Mouse (Mus musculus): Measurements from ENCODE around the gene Pde6c. TPM values are rescaled to one million over a fixed set of nuclear protein-coding genes. Genes with fewer than 3 reads are reported as not detected.

Gene Pde6c
- polyA plus RNA-seq, 1 experiment from 2014 or later: 0.02 TPM

- Histone ChIP-seq H3K9me3 (ENCODE audit: control insufficient read depth, low read length) (no peaks in the 10 kb centered on the region), H3K27me3 (ENCODE audit: control insufficient read depth, insufficient read depth, low read length) (no peaks in the 10 kb centered on the region), H3K9ac (ENCODE audit: low read length) (no peak overlapping the region), H3K27ac (replicated peaks) (no peak overlapping the region), H3K4me1 (replicated peaks; ENCODE audit: control insufficient read depth, insufficient read depth) (no peaks in the 10 kb centered on the region), H3K4me2 (replicated peaks; ENCODE audit: low read depth) (no peak overlapping the region), H3K4me3 (ENCODE audit: low read depth, low read length) (no peak overlapping the region), H3K36me3 (ENCODE audit: control insufficient read depth, insufficient read depth, low read length) (no peaks in the 10 kb centered on the region)
- 26% methylated on average over 4 of the region's 4 CpGs for WGBS
- TF ChIP-seq EP300 (optimal IDR thresholded peaks at IDR 0.05): no peak
- no peak for TF ChIP-seq CTCF (IDR thresholded peaks at IDR 0.05; ENCODE audit: low read depth)
- ATAC-seq (ENCODE audit: low FRiP score, low TSS enrichment): no peak
- no peak for DNase-seq (ENCODE audit: low spot score)
These were observed 20.0 kb upstream of the Pde6c start for GRCm38 (mm10) chr19:38112575-38112974.

- DNase-seq (ENCODE audit: low spot score): no peak
- H3K4me1 ChIP-seq (replicated peaks; ENCODE audit: control insufficient read depth, insufficient read depth): no peaks in the 10 kb centered on the region
- no peak overlapping the region for H3K4me3 ChIP-seq (ENCODE audit: low read depth, low read length)
- H3K36me3 ChIP-seq (ENCODE audit: control insufficient read depth, insufficient read depth, low read length): no peaks in the 10 kb centered on the region
- H3K9me3 ChIP-seq (ENCODE audit: control insufficient read depth, low read length): no peaks in the 10 kb centered on the region
- no peak overlapping the region for H3K9ac ChIP-seq (ENCODE audit: low read length)
- TF ChIP-seq CTCF (IDR thresholded peaks at IDR 0.05; ENCODE audit: low read depth) (no peak), EP300 (optimal IDR thresholded peaks at IDR 0.05) (no peak)
- no peak for ATAC-seq (ENCODE audit: low FRiP score, low TSS enrichment)
- H3K4me2 ChIP-seq (replicated peaks; ENCODE audit: low read depth): no peak overlapping the region
- no peak overlapping the region for H3K27ac ChIP-seq (replicated peaks)
- H3K27me3 ChIP-seq (ENCODE audit: control insufficient read depth, insufficient read depth, low read length): no peaks in the 10 kb centered on the region
- WGBS: 92% methylated on average over 7 of the region's 7 CpGs
These were observed 17.6 kb upstream of the Pde6c start for GRCm38 (mm10) chr19:38114834-38115491.

GRCm38 (mm10) chr19:38120123-38120760 is 12.3 kb upstream of the Pde6c start:
- Histone ChIP-seq H3K9ac (ENCODE audit: low read length) (no peak overlapping the region), H3K27ac (replicated peaks) (no peak overlapping the region), H3K4me1 (replicated peaks; ENCODE audit: control insufficient read depth, insufficient read depth) (no peaks in the 10 kb centered on the region), H3K4me3 (ENCODE audit: low read depth, low read length) (no peak overlapping the region), H3K36me3 (ENCODE audit: control insufficient read depth, insufficient read depth, low read length) (no peaks in the 10 kb centered on the region), H3K4me2 (replicated peaks; ENCODE audit: low read depth) (no peak overlapping the region), H3K9me3 (ENCODE audit: control insufficient read depth, low read length) (no peaks in the 10 kb centered on the region), H3K27me3 (ENCODE audit: control insufficient read depth, insufficient read depth, low read length) (no peaks in the 10 kb centered on the region)
- ATAC-seq (ENCODE audit: low FRiP score, low TSS enrichment): no peak
- no peak for DNase-seq (ENCODE audit: low spot score)
- 71% methylated on average over 5 of the region's 5 CpGs for WGBS
- TF ChIP-seq EP300 (optimal IDR thresholded peaks at IDR 0.05) (no peak), CTCF (IDR thresholded peaks at IDR 0.05; ENCODE audit: low read depth) (no peak)

GRCm38 (mm10) chr19:38123921-38124320 is 8.7 kb upstream of the Pde6c start:
- Histone ChIP-seq H3K9ac (ENCODE audit: low read length) (0 out of 2 replicates have a peak overlapping the region, but pooled peaks have one; percentile 39), H3K27ac (replicated peaks) (no peak overlapping the region), H3K4me3 (ENCODE audit: low read depth, low read length) (peak overlapping the region; percentile 48), H3K36me3 (ENCODE audit: control insufficient read depth, insufficient read depth, low read length) (no peaks in the 10 kb centered on the region), H3K27me3 (ENCODE audit: control insufficient read depth, insufficient read depth, low read length) (no peaks in the 10 kb centered on the region), H3K4me1 (replicated peaks; ENCODE audit: control insufficient read depth, insufficient read depth) (no peaks in the 10 kb centered on the region), H3K4me2 (replicated peaks; ENCODE audit: low read depth) (peak overlapping the region; percentile 86), H3K9me3 (ENCODE audit: control insufficient read depth, low read length) (no peaks in the 10 kb centered on the region)
- DNase-seq (ENCODE audit: low spot score) (no peak), ATAC-seq (ENCODE audit: low FRiP score, low TSS enrichment) (no peak)
- no peak for TF ChIP-seq EP300 (optimal IDR thresholded peaks at IDR 0.05)
- TF ChIP-seq CTCF (IDR thresholded peaks at IDR 0.05; ENCODE audit: low read depth): no peak
- WGBS: 41% methylated on average over 9 of the region's 9 CpGs

GRCm38 (mm10) chr19:38124401-38125218 is 8.0 kb upstream of the Pde6c start:
- Histone ChIP-seq H3K36me3 (ENCODE audit: control insufficient read depth, insufficient read depth, low read length) (no peaks in the 10 kb centered on the region), H3K9me3 (ENCODE audit: control insufficient read depth, low read length) (no peaks in the 10 kb centered on the region), H3K9ac (ENCODE audit: low read length) (peak overlapping the region; percentile 39; the same call in 1 of the 2 replicates), H3K27ac (replicated peaks) (no peak overlapping the region), H3K27me3 (ENCODE audit: control insufficient read depth, insufficient read depth, low read length) (no peaks in the 10 kb centered on the region), H3K4me1 (replicated peaks; ENCODE audit: control insufficient read depth, insufficient read depth) (no peaks in the 10 kb centered on the region), H3K4me2 (replicated peaks; ENCODE audit: low read depth) (peak overlapping the region; percentile 86), H3K4me3 (ENCODE audit: low read depth, low read length) (peak overlapping the region; percentile 48)
- WGBS: 2% methylated on average over 52 of the region's 77 CpGs
- DNase-seq (ENCODE audit: low spot score) (peak; percentile 71), ATAC-seq (ENCODE audit: low FRiP score, low TSS enrichment) (peak; percentile 88)
- TF ChIP-seq EP300 (optimal IDR thresholded peaks at IDR 0.05) (no peak), CTCF (IDR thresholded peaks at IDR 0.05; ENCODE audit: low read depth) (no peak)
